Mouse (Mus musculus) midbrain, embryonic 10.5 days (tissue): Measurements from ENCODE around the gene Clybl. TPM values are rescaled to one million over a fixed set of nuclear protein-coding genes. Genes with fewer than 3 reads are reported as not detected.

Source experiments
- DNase-seq: peaks from one replicate; pipeline ENCODE4 v3.0.0-alpha.2; 2017; ENCODE audit warnings: low spot score
- H3K27ac ChIP-seq: fragments of 300-500 bp; sonication (generic); replicated peaks from 2 replicates; pipeline ENCODE4 v1.5.1; 2016; ENCODE audit warnings: mild to moderate bottlenecking
- H3K27me3 ChIP-seq: fragments of 300-500 bp; sonication (generic); 2 replicates; pipeline ENCODE4 v1.6.1; 2016; ENCODE audit warnings: low read depth, mild to moderate bottlenecking; ENCODE audit not compliant: poor library complexity, severe bottlenecking
- H3K36me3 ChIP-seq: fragments of 300-500 bp; sonication (generic); 2 replicates; pipeline ENCODE4 v1.6.1; 2016; ENCODE audit warnings: mild to moderate bottlenecking, moderate library complexity
- H3K4me1 ChIP-seq: fragments of 300-500 bp; sonication (generic); 2 replicates; pipeline ENCODE4 v1.6.1; 2016
- H3K4me3 ChIP-seq: fragments of 300-500 bp; sonication (generic); 2 replicates; pipeline ENCODE4 v1.5.1; 2016; ENCODE audit warnings: mild to moderate bottlenecking, moderate library complexity
- H3K9me3 ChIP-seq: fragments of 300-500 bp; sonication (generic); replicated peaks from 2 replicates; pipeline ENCODE4 v1.6.1; 2016; ENCODE audit warnings: mild to moderate bottlenecking
- WGBS: fragments of 180-500 bp; shearing (Covaris S2); methylation state at CpG from one replicate; pipeline ENCODE4 v1.1.7; 2016; 5-methylcytosine and 5-hydroxymethylcytosine counted together
- polyA plus RNA-seq: library from polyadenylated mRNA; unstranded; fragments of >200 nt; fragmentation: Nextera tagmentation; extraction: Ambion mirVana; gene quantifications from 2 replicates; pipeline ENCODE4 v1.2.1, GENCODE M21; 2016

The Clybl gene
- polyA plus RNA-seq, 1 experiment from 2014 or later, result 29.1 TPM

DNA sequence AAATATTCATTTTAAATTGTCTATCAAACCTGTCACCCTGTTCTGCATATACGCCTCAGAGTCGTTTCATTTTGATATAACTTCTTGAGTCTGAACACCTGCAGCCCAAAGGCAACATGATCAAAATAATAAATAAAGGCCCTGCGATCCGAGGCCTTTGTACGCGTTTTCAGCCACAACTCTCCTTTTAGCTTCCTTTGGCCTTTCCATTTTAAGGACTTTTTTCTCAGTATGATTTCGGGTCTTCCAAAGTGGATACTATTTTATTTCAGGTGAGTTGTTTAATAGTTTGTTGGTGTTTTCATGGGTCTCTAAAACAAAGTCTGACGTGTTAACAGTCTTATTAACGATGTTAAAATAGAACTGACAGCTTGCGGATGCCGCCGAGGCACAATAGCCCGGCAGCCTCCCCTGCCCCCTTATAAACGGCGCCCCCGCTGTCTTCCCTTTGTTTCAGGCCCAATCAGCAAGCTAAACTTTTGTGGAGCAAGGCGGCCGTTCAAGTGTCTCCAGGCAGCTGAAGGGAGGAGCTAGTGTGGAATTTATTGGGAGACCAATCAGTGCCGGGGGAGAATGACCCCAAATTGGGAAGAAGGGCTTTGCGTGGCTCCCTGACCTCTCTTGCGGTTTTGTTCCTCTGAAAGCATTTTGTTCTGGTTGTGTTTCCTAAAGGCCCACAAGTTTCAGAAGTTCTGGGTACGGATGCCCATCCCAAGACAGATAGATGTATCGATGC lies 47.5 kb downstream of the Clybl start:
- Histone ChIP-seq H3K9me3 (no peaks in the 10 kb centered on the region), H3K36me3 (no peaks in the 10 kb centered on the region), H3K27ac (peak overlapping the region; percentile 63), H3K4me1 (peaks cover 72% of the 10 kb centered on the region), H3K4me3 (peak overlapping the region; percentile 23), H3K27me3 (peaks cover 86% of the 10 kb centered on the region)
- WGBS, result 4% methylated on average over 23 of the region's 23 CpGs
- peak; percentile 77 for DNase-seq

DNA sequence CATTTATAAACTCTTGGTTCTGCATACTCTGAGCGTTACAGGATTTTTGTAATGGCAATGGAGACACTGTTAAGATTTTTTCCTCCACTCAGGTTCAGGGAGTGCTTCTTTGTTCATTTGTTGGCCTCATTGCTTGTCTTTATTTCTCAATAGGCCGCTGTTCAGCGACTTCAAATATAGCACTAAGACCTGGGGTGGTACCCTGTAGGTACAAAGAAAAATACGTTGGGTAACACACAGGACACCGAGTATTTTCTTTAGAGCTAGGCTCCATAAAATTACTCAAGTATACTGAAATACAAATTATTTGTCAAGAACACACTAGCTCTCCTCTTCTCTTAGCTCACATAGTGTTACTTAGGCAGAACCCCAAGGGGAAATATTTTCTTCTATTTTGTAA lies 48.5 kb downstream of the Clybl start:
- no peaks in the 10 kb centered on the region for H3K9me3 ChIP-seq
- peak overlapping the region; percentile 70; the same call in 1 of the 2 replicates for H3K27ac ChIP-seq
- WGBS, result 59% methylated on average over 5 of the region's 5 CpGs
- H3K36me3 ChIP-seq, result no peaks in the 10 kb centered on the region
- H3K4me3 ChIP-seq, result no peak overlapping the region
- DNase-seq, result no peak
- peaks cover 84% of the 10 kb centered on the region for H3K27me3 ChIP-seq
- H3K4me1 ChIP-seq, result peaks cover 62% of the 10 kb centered on the region

DNA sequence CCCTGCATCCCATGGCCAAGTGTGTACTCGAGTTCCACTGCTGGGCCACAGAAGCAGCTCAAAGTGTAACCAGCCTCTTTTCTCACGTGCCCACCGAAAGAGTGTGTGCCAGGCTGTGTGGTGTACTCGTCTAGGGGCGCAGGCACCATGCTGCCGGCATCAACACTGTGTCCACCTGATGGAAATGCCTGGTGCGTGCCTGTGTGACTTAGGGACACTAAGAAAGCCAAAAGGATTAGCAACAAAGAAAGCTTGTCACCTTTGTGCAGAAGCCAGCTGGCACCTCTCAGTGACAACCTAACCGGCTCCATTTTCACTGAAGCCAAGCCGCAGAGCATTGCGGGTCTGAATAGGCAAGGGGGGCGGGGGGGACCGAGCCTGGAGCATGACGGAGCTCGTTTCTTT lies 49.1 kb downstream of the Clybl start:
- peaks cover 78% of the 10 kb centered on the region for H3K27me3 ChIP-seq
- peak; percentile 71 for DNase-seq
- H3K4me3 ChIP-seq, result peak overlapping the region; percentile 29
- WGBS, result 26% methylated on average over 14 of the region's 14 CpGs
- H3K36me3 ChIP-seq, result no peaks in the 10 kb centered on the region
- H3K4me1 ChIP-seq, result peaks cover 56% of the 10 kb centered on the region
- peak overlapping the region; percentile 70; the same call in 1 of the 2 replicates for H3K27ac ChIP-seq
- no peaks in the 10 kb centered on the region for H3K9me3 ChIP-seq

DNA sequence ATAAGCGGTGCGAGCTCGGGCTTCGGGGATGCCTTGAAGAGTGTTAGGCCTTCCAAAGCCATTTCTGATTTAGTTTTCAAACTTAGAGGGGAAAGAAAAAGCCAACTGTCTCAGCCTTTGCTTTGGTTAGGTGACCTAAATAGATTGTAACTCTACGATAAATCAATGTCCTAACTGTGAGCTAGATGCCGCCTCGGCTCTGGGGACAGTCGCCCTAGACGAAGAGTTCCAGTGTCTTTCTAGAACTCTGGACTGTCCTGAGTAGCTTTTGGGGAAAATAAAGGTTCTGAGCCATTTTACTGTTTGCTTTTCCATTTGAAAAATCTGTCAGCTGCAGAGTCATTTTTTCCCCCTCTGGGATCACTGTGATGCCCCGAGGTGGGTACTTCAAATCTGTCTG lies 49.6 kb downstream of the Clybl start:
- no peaks in the 10 kb centered on the region for H3K9me3 ChIP-seq
- peak overlapping the region; percentile 70; the same call in 1 of the 2 replicates for H3K27ac ChIP-seq
- no peak for DNase-seq
- peaks cover 51% of the 10 kb centered on the region for H3K4me1 ChIP-seq
- 56% methylated on average over 10 of the region's 10 CpGs for WGBS
- peaks cover 73% of the 10 kb centered on the region for H3K27me3 ChIP-seq
- H3K4me3 ChIP-seq, result peak overlapping the region; percentile 29
- H3K36me3 ChIP-seq, result no peaks in the 10 kb centered on the region

DNA sequence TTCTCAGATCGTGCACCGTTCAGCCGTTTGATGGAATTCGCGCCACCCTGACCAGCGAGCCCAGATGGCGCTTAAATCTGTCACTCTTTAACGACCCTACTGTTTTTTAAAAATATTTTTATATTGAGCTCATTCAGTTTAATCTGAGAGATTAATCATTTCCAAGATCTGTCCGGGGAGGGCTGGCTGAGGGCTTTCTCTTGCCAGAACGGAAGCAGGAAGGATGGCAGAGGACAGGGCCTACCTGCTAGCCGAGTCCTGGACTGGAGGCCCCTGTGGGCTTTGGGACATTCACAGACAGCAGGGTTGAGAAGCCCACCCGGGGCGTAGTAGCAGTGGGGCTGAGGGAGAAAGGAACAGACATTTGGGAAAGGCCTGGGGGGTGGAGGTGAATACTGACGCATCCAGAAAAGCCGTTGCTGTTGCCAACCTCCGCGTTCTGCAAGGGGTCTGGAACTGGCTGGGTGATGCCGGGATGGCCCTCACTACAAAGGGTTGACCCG lies 51.8 kb downstream of the Clybl start:
- WGBS, result 86% methylated on average over 19 of the region's 19 CpGs
- Histone ChIP-seq H3K9me3 (no peaks in the 10 kb centered on the region), H3K4me1 (peaks cover 30% of the 10 kb centered on the region), H3K4me3 (no peak overlapping the region), H3K27me3 (peaks cover 55% of the 10 kb centered on the region), H3K36me3 (no peaks in the 10 kb centered on the region), H3K27ac (no peak overlapping the region)
- no peak for DNase-seq

DNA sequence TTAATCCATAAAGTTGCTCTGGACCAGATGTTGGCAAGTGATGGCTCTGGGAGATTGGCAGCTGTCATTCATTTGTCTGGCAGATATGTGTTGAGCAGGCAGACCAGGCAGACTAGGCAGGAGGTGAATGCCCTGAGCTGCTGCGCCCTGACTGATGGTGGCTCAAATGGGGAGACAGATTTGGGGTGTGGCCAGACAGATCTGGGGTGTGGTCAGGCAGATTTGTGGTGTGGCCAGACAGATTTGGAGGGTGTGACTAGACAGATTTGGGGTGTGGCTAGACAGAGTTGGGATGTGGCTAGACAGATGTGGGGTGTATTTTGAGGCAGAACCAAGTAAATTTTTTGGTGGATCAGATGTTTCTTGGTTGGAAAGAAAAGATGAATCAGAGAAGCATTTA lies 62.4 kb downstream of the Clybl start:
- Histone ChIP-seq H3K36me3 (no peaks in the 10 kb centered on the region), H3K27me3 (no peaks in the 10 kb centered on the region), H3K4me3 (no peak overlapping the region), H3K4me1 (no peaks in the 10 kb centered on the region), H3K27ac (no peak overlapping the region), H3K9me3 (no peaks in the 10 kb centered on the region)
- 97% methylated on average over 1 of the region's 1 CpGs for WGBS
- DNase-seq, result no peak

DNA sequence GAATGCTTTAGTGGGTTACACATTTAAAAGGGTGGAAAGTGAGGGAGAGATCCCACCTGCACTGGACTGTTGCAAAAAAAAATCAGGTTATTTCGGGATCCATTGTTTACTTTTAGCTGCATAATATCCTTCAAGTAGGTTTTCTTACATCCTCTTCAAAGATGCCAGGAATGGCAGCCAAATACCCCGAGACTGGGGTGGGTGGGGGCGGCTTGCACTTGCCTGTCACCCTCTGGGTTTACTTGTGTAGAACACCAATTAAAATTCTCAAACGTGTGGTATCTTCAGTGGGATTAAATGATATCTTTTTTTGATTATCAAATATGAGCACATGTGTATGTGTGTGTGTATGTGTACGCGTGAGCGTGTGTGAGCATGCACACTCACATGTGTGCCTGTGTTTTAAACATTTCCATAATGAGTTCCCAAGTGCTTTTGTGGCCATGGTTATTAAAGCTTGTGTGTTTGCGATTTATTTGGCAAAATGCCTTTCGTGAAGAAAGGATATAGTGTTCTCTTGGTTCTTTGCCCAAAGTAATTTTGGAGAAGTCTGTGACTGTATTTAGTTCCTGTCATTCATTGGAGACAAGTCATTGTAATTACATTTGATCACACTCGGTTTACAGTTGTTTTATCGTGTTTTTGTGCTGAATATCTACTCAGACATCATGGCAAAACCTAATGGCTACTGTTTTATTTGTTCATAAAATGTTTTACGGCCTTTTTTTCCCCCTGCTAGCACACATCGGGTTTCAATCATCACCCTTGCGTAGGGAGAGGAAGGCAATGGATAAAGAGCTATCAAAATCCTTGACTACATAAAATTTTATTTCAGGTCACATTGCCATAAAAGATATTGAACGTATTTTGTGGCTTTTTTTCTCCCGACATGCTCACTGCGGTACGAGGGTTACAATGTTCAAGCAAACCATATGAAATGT lies 65.7 kb downstream of the Clybl start:
- H3K27me3 ChIP-seq, result peaks cover 6% of the 10 kb centered on the region; the same call in 1 of the 2 replicates
- H3K4me3 ChIP-seq, result no peak overlapping the region
- H3K4me1 ChIP-seq, result no peaks in the 10 kb centered on the region
- no peak overlapping the region for H3K27ac ChIP-seq
- no peaks in the 10 kb centered on the region for H3K9me3 ChIP-seq
- DNase-seq, result no peak
- H3K36me3 ChIP-seq, result no peaks in the 10 kb centered on the region
- 93% methylated on average over 18 of the region's 18 CpGs for WGBS

DNA sequence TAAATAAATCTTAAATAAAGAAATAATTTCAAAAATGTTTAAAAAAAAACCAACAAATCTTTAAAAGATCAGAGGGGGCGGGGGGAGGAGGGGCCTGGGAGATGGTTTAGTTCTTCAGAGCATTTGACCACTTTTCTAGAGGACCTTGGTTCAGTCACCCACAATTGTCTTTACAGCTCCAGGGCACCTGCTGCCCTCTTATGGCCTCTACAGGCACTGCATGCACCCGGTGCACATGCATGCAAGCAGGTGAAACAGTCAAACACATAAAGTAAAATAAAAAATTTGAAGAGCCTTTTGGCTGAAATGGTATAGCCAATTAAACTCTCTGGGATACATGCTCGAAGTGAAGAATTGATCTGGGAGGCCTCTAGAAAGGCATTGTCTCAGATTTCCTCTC lies 67.6 kb downstream of the Clybl start:
- Histone ChIP-seq H3K36me3 (no peaks in the 10 kb centered on the region), H3K4me1 (no peaks in the 10 kb centered on the region), H3K4me3 (no peak overlapping the region), H3K9me3 (no peaks in the 10 kb centered on the region), H3K27me3 (peaks cover 15% of the 10 kb centered on the region; the same call in 1 of the 2 replicates), H3K27ac (no peak overlapping the region)
- WGBS, result 88% methylated on average over 3 of the region's 3 CpGs
- no peak for DNase-seq

DNA sequence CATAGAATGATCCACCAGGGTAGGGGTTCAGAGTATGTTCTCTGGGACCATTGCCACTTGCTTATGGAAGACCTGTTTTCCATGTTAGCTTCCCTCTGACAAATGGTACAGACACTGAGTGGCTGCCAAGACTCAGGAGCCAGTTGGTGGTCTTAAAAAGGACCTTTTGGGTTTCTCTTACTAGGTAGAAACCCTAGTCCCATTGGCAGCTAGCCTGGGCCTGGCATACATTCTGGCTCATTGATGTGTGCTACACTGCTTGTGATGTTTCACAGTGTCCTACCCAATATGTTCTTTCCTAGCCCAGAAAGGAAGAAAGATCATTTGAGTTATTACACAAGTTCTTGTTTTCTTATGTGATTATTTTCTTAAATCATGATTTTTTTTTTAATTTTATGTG lies 69.8 kb downstream of the Clybl start:
- Histone ChIP-seq H3K36me3 (no peaks in the 10 kb centered on the region), H3K9me3 (no peaks in the 10 kb centered on the region), H3K4me1 (peaks cover 10% of the 10 kb centered on the region), H3K27me3 (peaks cover 35% of the 10 kb centered on the region), H3K27ac (no peak overlapping the region), H3K4me3 (no peak overlapping the region)
- no peak for DNase-seq

DNA sequence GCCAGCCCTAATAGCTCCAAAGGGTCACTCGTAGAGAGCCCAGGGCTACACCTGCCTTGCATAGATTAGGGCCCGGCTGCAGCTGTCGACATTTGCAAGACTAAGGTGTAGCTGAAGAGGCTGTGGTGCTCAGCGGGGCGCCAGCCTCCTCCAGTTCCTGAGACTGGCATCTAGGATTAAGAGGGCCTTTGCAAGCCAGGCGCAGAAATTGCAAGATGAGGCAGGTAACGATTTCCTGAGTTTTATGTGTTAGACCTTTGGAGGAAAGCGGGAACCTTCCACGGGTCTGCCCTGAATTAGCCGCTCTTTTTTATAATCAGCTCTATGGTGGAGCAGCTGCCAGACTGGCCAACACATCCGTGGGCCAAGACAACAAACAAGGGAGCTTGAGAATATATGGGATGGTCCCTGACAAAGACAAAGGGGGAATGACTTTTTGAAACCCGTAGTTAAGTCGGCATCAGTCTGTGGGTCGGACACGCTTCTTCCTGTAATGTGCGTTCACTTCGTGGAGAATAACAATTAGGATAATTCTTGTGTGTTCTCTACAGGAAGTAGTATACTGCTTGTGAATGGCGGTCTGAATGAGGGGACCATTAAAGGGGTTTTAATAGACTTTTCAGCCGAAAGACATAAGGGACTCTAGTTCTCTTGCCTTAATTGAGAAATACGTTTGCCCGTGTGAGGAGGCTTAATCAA lies 74.2 kb downstream of the Clybl start:
- DNase-seq, result peak; percentile 32

DNA sequence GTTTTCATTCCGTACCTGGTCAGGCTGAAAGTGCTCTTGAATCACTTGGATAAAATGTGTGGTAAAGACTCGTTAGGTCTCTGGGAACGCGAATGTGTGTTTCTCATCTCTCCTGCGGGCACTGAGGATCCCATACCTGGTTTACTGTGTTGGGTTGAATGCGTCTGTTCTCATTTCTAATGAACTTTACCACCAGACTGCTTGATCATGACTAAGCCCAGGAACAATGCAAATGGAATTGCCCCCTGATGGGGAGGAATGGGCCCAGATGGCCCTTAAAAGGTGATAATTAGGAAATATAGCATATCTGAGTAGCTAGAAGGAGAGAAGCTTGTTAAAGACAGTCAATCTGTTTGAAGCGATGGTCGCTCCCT lies 74.7 kb downstream of the Clybl start:
- H3K27ac ChIP-seq, result no peak overlapping the region
- WGBS, result 7% methylated on average over 8 of the region's 8 CpGs
- peaks cover 32% of the 10 kb centered on the region for H3K4me1 ChIP-seq
- no peaks in the 10 kb centered on the region for H3K9me3 ChIP-seq
- peaks cover 79% of the 10 kb centered on the region for H3K27me3 ChIP-seq
- H3K36me3 ChIP-seq, result no peaks in the 10 kb centered on the region
- peak overlapping the region; percentile 23; the same call in 1 of the 2 replicates for H3K4me3 ChIP-seq
- DNase-seq, result no peak

More for the DNA sequence above, 74.2 kb downstream of the Clybl start:
- 5% methylated on average over 21 of the region's 21 CpGs for WGBS
- Histone ChIP-seq H3K27me3 (peaks cover 77% of the 10 kb centered on the region), H3K9me3 (no peaks in the 10 kb centered on the region), H3K36me3 (no peaks in the 10 kb centered on the region), H3K4me3 (peak overlapping the region; percentile 23), H3K27ac (no peak overlapping the region), H3K4me1 (peaks cover 32% of the 10 kb centered on the region)

DNA sequence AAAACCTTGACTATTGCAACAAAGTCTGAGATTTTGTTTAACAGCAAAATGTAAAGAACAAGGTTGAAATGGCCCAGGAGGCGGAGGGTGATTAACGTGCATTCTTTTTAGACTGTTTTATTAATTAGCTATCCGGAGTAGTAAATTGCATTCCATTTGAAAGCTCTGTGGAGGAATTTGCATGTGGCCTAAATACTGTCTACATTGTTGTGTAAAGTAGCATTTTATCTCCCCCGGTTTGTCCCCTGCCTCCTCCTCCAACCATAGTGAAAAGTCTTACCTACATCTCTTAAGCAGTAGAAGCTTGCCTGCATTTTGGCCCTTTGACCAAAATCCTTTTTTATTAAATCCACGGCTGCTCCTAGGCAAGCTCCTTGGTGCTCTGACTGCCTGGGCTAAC lies 76.8 kb downstream of the Clybl start:
- no peaks in the 10 kb centered on the region for H3K36me3 ChIP-seq
- peaks cover 39% of the 10 kb centered on the region for H3K4me1 ChIP-seq
- peaks cover 95% of the 10 kb centered on the region for H3K27me3 ChIP-seq
- H3K9me3 ChIP-seq, result no peaks in the 10 kb centered on the region
- no peak overlapping the region for H3K27ac ChIP-seq
- no peak overlapping the region for H3K4me3 ChIP-seq
- DNase-seq, result no peak
- 23% methylated on average over 5 of the region's 5 CpGs for WGBS
